ENCODE assay signal across 9 mouse cellular contexts in genomic region chr1:86497986-86498385, GRCm38 (mm10). TPM values are rescaled to one million over a fixed set of nuclear protein-coding genes. Genes with fewer than 3 reads are reported as not detected.
DNase-seq lines count a peak whose midpoint lies in the region; ATAC-seq lines count a peak whose summit lies in the region.
"Had no signal": no experiment of that assay in that cellular context is flagged by ENCODE, and none has a peak within 500 bp of the region (broad histone marks: within the 10 kb centered on the region; RNA-seq: fewer than 3 reads in every experiment).

No protein-coding gene starts in this region.

- ATAC-seq in forebrain, embryonic 13.5 days = no peak
- no peak for ATAC-seq in midbrain, embryonic 11.5 days (ENCODE audit: low FRiP score)
- ATAC-seq in midbrain, embryonic 16.5 days = no peak

- no peak overlapping the region for H3K4me2 ChIP-seq in forebrain, embryonic 13.5 days
- no peak overlapping the region for H3K4me2 ChIP-seq in midbrain, embryonic 11.5 days
- no peak overlapping the region for H3K4me2 ChIP-seq in midbrain, embryonic 16.5 days (ENCODE audit: low read length)

- no peaks in the 10 kb centered on the region for H3K36me3 ChIP-seq in forebrain, embryonic 10.5 days (replicated peaks)
- no peaks in the 10 kb centered on the region for H3K36me3 ChIP-seq in forebrain, embryonic 13.5 days (ENCODE audit: poor library complexity, severe bottlenecking)
- no peaks in the 10 kb centered on the region for H3K36me3 ChIP-seq in midbrain, embryonic 11.5 days (ENCODE audit: control insufficient read depth, insufficient read depth, low read length)
- H3K36me3 ChIP-seq in midbrain, embryonic 16.5 days (ENCODE audit: control insufficient read depth, insufficient read depth, low read length) = no peaks in the 10 kb centered on the region

- H3K27me3 ChIP-seq in forebrain, embryonic 10.5 days (ENCODE audit: poor library complexity, severe bottlenecking) = no peaks in the 10 kb centered on the region
- no peaks in the 10 kb centered on the region for H3K27me3 ChIP-seq in forebrain, embryonic 13.5 days
- H3K27me3 ChIP-seq in midbrain, embryonic 11.5 days (ENCODE audit: control insufficient read depth, insufficient read depth, low read length) = no peaks in the 10 kb centered on the region
- H3K27me3 ChIP-seq in midbrain, embryonic 16.5 days (ENCODE audit: control insufficient read depth, insufficient read depth, low read depth, low read length) = no peaks in the 10 kb centered on the region
- H3K27me3 ChIP-seq: megakaryocyte, embryonic 14.5 days had no signal

- H3K9me3 ChIP-seq in forebrain, embryonic 10.5 days = no peaks in the 10 kb centered on the region
- H3K9me3 ChIP-seq in forebrain, embryonic 13.5 days (replicated peaks) = no peaks in the 10 kb centered on the region
- no peaks in the 10 kb centered on the region for H3K9me3 ChIP-seq in midbrain, embryonic 11.5 days (ENCODE audit: control insufficient read depth, low read length)
- H3K9me3 ChIP-seq in midbrain, embryonic 16.5 days (replicated peaks; ENCODE audit: control insufficient read depth, low read length, poor library complexity, severe bottlenecking) = no peaks in the 10 kb centered on the region
- H3K9me3 ChIP-seq: megakaryocyte, embryonic 14.5 days had no signal

- WGBS in forebrain, embryonic 10.5 days = 72% methylated on average over 3 of the region's 3 CpGs
- WGBS in forebrain, embryonic 13.5 days = 76% methylated on average over 3 of the region's 3 CpGs
- WGBS in midbrain, embryonic 11.5 days = 56% methylated on average over 3 of the region's 3 CpGs
- 64% methylated on average over 3 of the region's 3 CpGs for WGBS in midbrain, embryonic 16.5 days

- H3K4me1 ChIP-seq in forebrain, embryonic 10.5 days = peaks cover 42% of the 10 kb centered on the region
- peaks cover 33% of the 10 kb centered on the region for H3K4me1 ChIP-seq in forebrain, embryonic 13.5 days
- peaks cover 23% of the 10 kb centered on the region for H3K4me1 ChIP-seq in midbrain, embryonic 11.5 days (ENCODE audit: control insufficient read depth, insufficient read depth, low read length)
- peaks cover 13% of the 10 kb centered on the region for H3K4me1 ChIP-seq in midbrain, embryonic 16.5 days (ENCODE audit: control insufficient read depth, insufficient read depth, low read length)

- no peak overlapping the region for H3K4me3 ChIP-seq in forebrain, embryonic 10.5 days
- no peak overlapping the region for H3K4me3 ChIP-seq in forebrain, embryonic 13.5 days
- H3K4me3 ChIP-seq in midbrain, embryonic 11.5 days (ENCODE audit: low read depth, low read length) = no peak overlapping the region
- no peak overlapping the region for H3K4me3 ChIP-seq in midbrain, embryonic 16.5 days (ENCODE audit: low read depth, low read length)
- H3K4me3 ChIP-seq: megakaryocyte, embryonic 14.5 days had no signal

- DNase-seq in forebrain, embryonic 10.5 days (ENCODE audit: extremely low spot score, low spot score) = no peak
- DNase-seq in midbrain, embryonic 11.5 days (ENCODE audit: low spot score, missing footprints) = no peak
- peak; percentile 81 to 90 for DNase-seq in kidney, postnatal 36 days
- peak; percentile 42 for DNase-seq in testis, postnatal 10 days (ENCODE audit: low spot score)
- no peak for DNase-seq in embryo, embryonic 10 days (ENCODE audit: low spot score)
- no peak for DNase-seq in left cerebral cortex, adult 11 months (ENCODE audit: low spot score)

- peak overlapping the region; percentile 53; the same call in 1 of the 2 replicates for H3K27ac ChIP-seq in forebrain, embryonic 10.5 days
- H3K27ac ChIP-seq in forebrain, embryonic 13.5 days = no peak overlapping the region
- H3K27ac ChIP-seq in midbrain, embryonic 11.5 days (ENCODE audit: low read depth, low read length) = peak overlapping the region; percentile 35; the same call in 1 of the 2 replicates
- no peak overlapping the region for H3K27ac ChIP-seq in midbrain, embryonic 16.5 days (ENCODE audit: low read length)

- no peak overlapping the region for H3K9ac ChIP-seq in forebrain, embryonic 13.5 days
- H3K9ac ChIP-seq in midbrain, embryonic 11.5 days (ENCODE audit: low read length) = no peak overlapping the region
- H3K9ac ChIP-seq in midbrain, embryonic 16.5 days (ENCODE audit: low read depth, low read length) = no peak overlapping the region

RNA-seq across cellular contexts. Expression of gene Ptma, which starts 28.5 kb away (rescaled TPM):
- polyA plus RNA-seq in forebrain, embryonic 10.5 days (2016; fragmentation: Nextera tagmentation; extraction: Ambion mirVana) = 2,941 and 3,273 TPM in 2 replicates
- polyA plus RNA-seq in forebrain, embryonic 13.5 days (2015; fragmentation: Nextera tagmentation; extraction: Ambion mirVana) = 2,754 and 3,239 TPM in 2 replicates
- polyA plus RNA-seq in midbrain, embryonic 11.5 days (2014; fragmentation: Nextera tagmentation; extraction: Ambion mirVana) = 3,090 and 3,352 TPM in 2 replicates
- 1,375 and 1,671 TPM in 2 replicates for polyA plus RNA-seq in midbrain, embryonic 16.5 days (2015; fragmentation: Nextera tagmentation; extraction: Ambion mirVana)

Comparison
In these comparisons a context has a peak if more than half of its experiments do, and no peak if none do; other contexts are left out.
1. H3K27ac ChIP-seq: peak in forebrain, embryonic 10.5 days (single experiment) and midbrain, embryonic 11.5 days (single experiment); none in forebrain, embryonic 13.5 days (single experiment) and midbrain, embryonic 16.5 days (single experiment).
2. DNase-seq: peak in kidney, postnatal 36 days (2 of 2) and testis, postnatal 10 days (single experiment); none in forebrain, embryonic 10.5 days (single experiment), midbrain, embryonic 11.5 days (single experiment), embryo, embryonic 10 days (single experiment) and left cerebral cortex, adult 11 months (single experiment).